Mouse (Mus musculus): ENCODE measurements around the gene Cd86.

- TF ChIP-seq CTCF (IDR thresholded peaks at IDR 0.05; ENCODE audit: control insufficient read depth, insufficient read depth, low read length), result no peak
- TF ChIP-seq POLR2A (IDR thresholded peaks at IDR 0.05; ENCODE audit: borderline replicate concordance, control insufficient read depth, low read depth, low read length), result no peak
Measured at GRCm38 (mm10) chr16:36634421-36634820, 31.5 kb downstream of the Cd86 start.

Data from bone marrow, adult 2 months (tissue).